In genomic region chr11:119187800-119188197, GRCm38 (mm10) we compare ENCODE assay signal across 11 mouse cellular contexts. TPM values are rescaled to one million over a fixed set of nuclear protein-coding genes. Genes with fewer than 3 reads are reported as not detected.
DNase-seq lines count a peak whose midpoint lies in the region; ATAC-seq and TF ChIP-seq lines count a peak whose summit lies in the region.
"Had no signal": no experiment of that assay in that cellular context is flagged by ENCODE, and none has a peak within 500 bp of the region (broad histone marks: within the 10 kb centered on the region; RNA-seq: fewer than 3 reads in every experiment).

No protein-coding gene starts in this region.

- no peak for TF ChIP-seq POLR2A in CH12.LX (IDR thresholded peaks at IDR 0.05; ENCODE audit: low read depth, low read length)
- TF ChIP-seq POLR2A in bone marrow macrophage, adult 2 months (IDR thresholded peaks at IDR 0.05; ENCODE audit: borderline replicate concordance, low read depth, low read length) = no peak

- H3K4me1 ChIP-seq in hindbrain, embryonic 10.5 days (replicated peaks) = peaks cover 72% of the 10 kb centered on the region
- peaks cover 41% of the 10 kb centered on the region for H3K4me1 ChIP-seq in hindbrain, embryonic 16.5 days (ENCODE audit: control insufficient read depth, insufficient read depth, low read depth, low read length)
- peaks cover 55 to 76% of the 10 kb centered on the region in 2 experiments for H3K4me1 ChIP-seq in CH12.LX (ENCODE audit: control insufficient read depth in 1 of 2, insufficient read depth in 2 of 2)
- H3K4me1 ChIP-seq in bone marrow macrophage, adult 2 months (ENCODE audit: control insufficient read depth, insufficient read depth, low read length) = peaks cover 4% of the 10 kb centered on the region; the same call in 1 of the 2 replicates
- H3K4me1 ChIP-seq in limb, embryonic 12.5 days (replicated peaks) = peaks cover 64% of the 10 kb centered on the region

- in situ Hi-C loops in CH12.LX (cut with MboI; ENCODE audit: low pct_ligation_motif_present, low pct_unique_long_range_greater_than_20kb, low sequenced_read_pairs) = loop anchor here (5.0 to 10.0 kb wide), 3 partner anchors 35 to 135 kb away; no protein-coding TSS in a partner anchor

- H3K27ac ChIP-seq in hindbrain, embryonic 10.5 days = peak overlapping the region; percentile 9; the same call in 1 of the 2 replicates
- no peak overlapping the region for H3K27ac ChIP-seq in hindbrain, embryonic 16.5 days (ENCODE audit: low read depth, low read length)
- peak overlapping the region; percentile 1; the same call in 1 of the 2 replicates for H3K27ac ChIP-seq in CH12.LX (ENCODE audit: insufficient read depth, low read depth)
- no peak overlapping the region for H3K27ac ChIP-seq in bone marrow macrophage, adult 2 months (ENCODE audit: insufficient read depth, low read depth, low read length)
- H3K27ac ChIP-seq in limb, embryonic 12.5 days = 0 out of 2 replicates have a peak overlapping the region, but pooled peaks have one; percentile 25
- H3K27ac ChIP-seq: liver, embryonic 12.5 days; lung, embryonic 15.5 days had no signal

- H3K36me3 ChIP-seq in hindbrain, embryonic 10.5 days = peaks cover 17% of the 10 kb centered on the region
- no peaks in the 10 kb centered on the region for H3K36me3 ChIP-seq in hindbrain, embryonic 16.5 days (ENCODE audit: control insufficient read depth, insufficient read depth, low read length)
- peaks cover 2 to 4% of the 10 kb centered on the region in 2 experiments for H3K36me3 ChIP-seq in CH12.LX (replicated peaks in 1 of 2; ENCODE audit: control insufficient read depth in 1 of 2, insufficient read depth in 1 of 2, low read length in 1 of 2)
- H3K36me3 ChIP-seq in limb, embryonic 12.5 days = peaks cover 8% of the 10 kb centered on the region; the same call in 1 of the 2 replicates
- H3K36me3 ChIP-seq: heart, embryonic 10.5 days; liver, embryonic 12.5 days; lung, embryonic 15.5 days had no signal

- TF ChIP-seq EP300 in CH12.LX (IDR thresholded peaks at IDR 0.05; ENCODE audit: low read length) = no peak

- no peaks in the 10 kb centered on the region for H3K9me3 ChIP-seq in hindbrain, embryonic 10.5 days
- no peaks in the 10 kb centered on the region for H3K9me3 ChIP-seq in hindbrain, embryonic 16.5 days (ENCODE audit: control insufficient read depth, low read length)
- H3K9me3 ChIP-seq in CH12.LX (replicated peaks; ENCODE audit: low read length) = no peaks in the 10 kb centered on the region
- no peaks in the 10 kb centered on the region for H3K9me3 ChIP-seq in limb, embryonic 12.5 days
- H3K9me3 ChIP-seq: heart, embryonic 10.5 days; liver, embryonic 12.5 days; lung, embryonic 15.5 days had no signal

- no peak overlapping the region for H3K4me3 ChIP-seq in hindbrain, embryonic 10.5 days
- no peak overlapping the region for H3K4me3 ChIP-seq in hindbrain, embryonic 16.5 days (ENCODE audit: low read length)
- H3K4me3 ChIP-seq in CH12.LX (replicated peaks in 1 of 3; ENCODE audit: low read depth in 2 of 3, low read length in 2 of 3, poor library complexity in 1 of 3) = no peak overlapping the region
- no peak overlapping the region for H3K4me3 ChIP-seq in bone marrow macrophage, adult 2 months (ENCODE audit: insufficient read depth, low read length)
- H3K4me3 ChIP-seq in limb, embryonic 12.5 days (replicated peaks) = no peak overlapping the region
- H3K4me3 ChIP-seq: heart, embryonic 10.5 days; liver, embryonic 12.5 days; lung, embryonic 15.5 days had no signal

- H3K4me2 ChIP-seq in hindbrain, embryonic 16.5 days (ENCODE audit: low read length) = no peak overlapping the region
- H3K4me2 ChIP-seq in CH12.LX (ENCODE audit: insufficient read depth, low read depth, poor library complexity, severe bottlenecking) = no peak overlapping the region
- no peak overlapping the region for H3K4me2 ChIP-seq in limb, embryonic 12.5 days
- H3K4me2 ChIP-seq: liver, embryonic 12.5 days; lung, embryonic 15.5 days had no signal

- H3K27me3 ChIP-seq in hindbrain, embryonic 10.5 days (ENCODE audit: insufficient read depth, poor library complexity, severe bottlenecking) = no peaks in the 10 kb centered on the region
- no peaks in the 10 kb centered on the region for H3K27me3 ChIP-seq in hindbrain, embryonic 16.5 days (replicated peaks; ENCODE audit: control insufficient read depth, insufficient read depth, low read length)
- no peaks in the 10 kb centered on the region for H3K27me3 ChIP-seq in CH12.LX (replicated peaks)
- H3K27me3 ChIP-seq in limb, embryonic 12.5 days = no peaks in the 10 kb centered on the region
- H3K27me3 ChIP-seq: lung, embryonic 15.5 days had no signal

- DNase-seq in hindbrain, embryonic 10.5 days (ENCODE audit: low spot score) = no peak
- no peak for DNase-seq in CH12.LX (ENCODE audit: extremely low read depth)
- no peak for DNase-seq in layer of hippocampus, adult 9-11 months
- no peak for DNase-seq in kidney, adult 8-10 months
- no peak for DNase-seq in right cerebral cortex, postnatal 4 days

- WGBS in hindbrain, embryonic 10.5 days = 65% methylated on average over 10 of the region's 10 CpGs
- WGBS in hindbrain, embryonic 16.5 days = 51% methylated on average over 10 of the region's 10 CpGs
- WGBS in limb, embryonic 12.5 days = 48% methylated on average over 10 of the region's 10 CpGs

- H3K79me2 ChIP-seq in CH12.LX (replicated peaks; ENCODE audit: control insufficient read depth, extremely low read depth, insufficient read depth, poor library complexity, severe bottlenecking) = no peaks in the 10 kb centered on the region

- ATAC-seq in hindbrain, embryonic 16.5 days = no peak
- ATAC-seq in limb, embryonic 12.5 days (ENCODE audit: insufficient number of reproducible peaks, insufficient read depth, low FRiP score, low TSS enrichment, low read depth) = no peak
- ATAC-seq: liver, embryonic 12.5 days had no signal

- no peak overlapping the region for H3K9ac ChIP-seq in hindbrain, embryonic 16.5 days (ENCODE audit: low read depth, low read length)
- H3K9ac ChIP-seq in CH12.LX (ENCODE audit: insufficient read depth, low read depth) = no peak overlapping the region
- no peak overlapping the region for H3K9ac ChIP-seq in limb, embryonic 12.5 days (replicated peaks)
- H3K9ac ChIP-seq: liver, embryonic 12.5 days; lung, embryonic 15.5 days had no signal

- dilution Hi-C loops in CH12.LX (cut with MboI; ENCODE audit: extremely low pct_ligation_motif_present, extremely low pct_unique_long_range_greater_than_20kb, low sequenced_read_pairs) = no loop called here

- no peak for TF ChIP-seq RAD21 in CH12.LX (IDR thresholded peaks at IDR 0.05; ENCODE audit: low read depth, low read length)

- TF ChIP-seq CTCF in CH12.LX (conservative IDR thresholded peaks at IDR 0.05 in 1 of 2, IDR thresholded peaks at IDR 0.05 in 1 of 2; ENCODE audit: low read depth in 2 of 2, low read length in 2 of 2) = no peak; a peak in 1 of 4 replicates
- TF ChIP-seq CTCF in bone marrow macrophage, adult 2 months (IDR thresholded peaks at IDR 0.05; ENCODE audit: low read depth, low read length) = 0 out of 2 replicates have a peak, but pooled peaks have one; percentile 0

TF ChIP-seq in CH12.LX, 34 proteins besides CTCF, POLR2A, EP300 and RAD21:
- TF ChIP-seq SMC3 (IDR thresholded peaks at IDR 0.05; ENCODE audit: low read depth, low read length) (no peak), MAX (IDR thresholded peaks at IDR 0.05; ENCODE audit: low read length) (no peak), MAZ (IDR thresholded peaks at IDR 0.05; ENCODE audit: low read depth, low read length) (no peak), POLR2AphosphoS2 (IDR thresholded peaks at IDR 0.05; ENCODE audit: low read depth, low read length) (no peak), ELF1 (IDR thresholded peaks at IDR 0.05; ENCODE audit: low read depth, low read length) (no peak), UBTF (IDR thresholded peaks at IDR 0.05; ENCODE audit: low read depth, low read length) (no peak)

RNA-seq across cellular contexts. Expression of gene Tbc1d16, which starts 40.5 kb away (rescaled TPM):
- 29.5 and 37.9 TPM in 2 replicates for polyA plus RNA-seq in hindbrain, embryonic 10.5 days (2016; fragmentation: Nextera tagmentation; extraction: Ambion mirVana)
- polyA plus RNA-seq in hindbrain, embryonic 16.5 days (2015; fragmentation: Nextera tagmentation; extraction: Ambion mirVana) = 47.9 and 54.9 TPM in 2 replicates
- total RNA-seq in CH12.LX (2012; rRNA removed) = 9.4 and 15.9 TPM in 2 replicates
- total RNA-seq in CH12.LX (2014; rRNA removed) = 0.65 and 0.79 TPM in 2 replicates
- 2.4 and 2.7 TPM in 2 replicates for polyA plus RNA-seq in CH12.LX (2012; ENCODE audit: insufficient read length, low read depth)
- 5.2 and 5.8 TPM in 2 replicates for polyA plus RNA-seq in bone marrow macrophage, adult 2 months (2012; ENCODE audit: insufficient read depth, insufficient read length, missing spikeins)
- 17.4 and 22.2 TPM in 2 replicates for polyA plus RNA-seq in limb, embryonic 12.5 days (2016; fragmentation: Nextera tagmentation; extraction: Ambion mirVana)

RNA-seq across cellular contexts. Expression of gene Ccdc40, which starts 40.6 kb away (rescaled TPM):
- 20.0 and 21.3 TPM in 2 replicates for polyA plus RNA-seq in hindbrain, embryonic 10.5 days (2016; fragmentation: Nextera tagmentation; extraction: Ambion mirVana)
- 16.5 and 17.2 TPM in 2 replicates for polyA plus RNA-seq in hindbrain, embryonic 16.5 days (2015; fragmentation: Nextera tagmentation; extraction: Ambion mirVana)
- total RNA-seq in CH12.LX (2012; rRNA removed) (0.80 and 1.3 TPM in 2 replicates), CH12.LX (2014; rRNA removed) (0.82 and 0.97 TPM in 2 replicates)
- polyA plus RNA-seq in CH12.LX (2012; ENCODE audit: insufficient read length, low read depth) = 1.2 and 1.4 TPM in 2 replicates
- 0.68 and 0.72 TPM in 2 replicates for polyA plus RNA-seq in bone marrow macrophage, adult 2 months (2012; ENCODE audit: insufficient read depth, insufficient read length, missing spikeins)
- polyA plus RNA-seq in limb, embryonic 12.5 days (2016; fragmentation: Nextera tagmentation; extraction: Ambion mirVana) = 8.7 and 8.8 TPM in 2 replicates

Comparison
In these comparisons a context has a peak if more than half of its experiments do, and no peak if none do; other contexts are left out.
1. H3K27ac ChIP-seq: peak in hindbrain, embryonic 10.5 days (single experiment), CH12.LX (single experiment) and limb, embryonic 12.5 days (single experiment); none in hindbrain, embryonic 16.5 days (single experiment) and bone marrow macrophage, adult 2 months (single experiment).